Mouse (Mus musculus): ENCODE measurements around the gene Nbeal1. TPM values are rescaled to one million over a fixed set of nuclear protein-coding genes. Genes with fewer than 3 reads are reported as not detected.

Gene Nbeal1
- polyA plus RNA-seq, 1 experiment from 2014 or later: 8.0 TPM

GRCm38 (mm10) chr1:60361626-60362025 lies 181.2 kb downstream of the Nbeal1 start:
- Histone ChIP-seq H3K36me3 (ENCODE audit: control insufficient read depth, insufficient read depth, low read length) (peaks cover 20% of the 10 kb centered on the region), H3K4me3 (ENCODE audit: low read depth, low read length) (no peak overlapping the region), H3K4me2 (ENCODE audit: low read length) (no peak overlapping the region), H3K9ac (ENCODE audit: low read length) (no peak overlapping the region), H3K9me3 (ENCODE audit: control insufficient read depth, low read length) (no peaks in the 10 kb centered on the region), H3K27me3 (replicated peaks; ENCODE audit: control insufficient read depth, insufficient read depth, low read length) (no peaks in the 10 kb centered on the region), H3K4me1 (replicated peaks; ENCODE audit: control insufficient read depth, insufficient read depth, low read length) (no peaks in the 10 kb centered on the region), H3K27ac (ENCODE audit: low read depth) (no peak overlapping the region)
- 90% methylated on average over 1 of the region's 1 CpGs for WGBS
- DNase-seq (ENCODE audit: low spot score) (no peak), ATAC-seq (replicated peaks; ENCODE audit: low FRiP score, low TSS enrichment, low read depth) (no peak)

- 96% methylated on average over 1 of the region's 1 CpGs for WGBS
- DNase-seq (ENCODE audit: low spot score) (no peak), ATAC-seq (replicated peaks; ENCODE audit: low FRiP score, low TSS enrichment, low read depth) (no peak)
- Histone ChIP-seq H3K4me2 (ENCODE audit: low read length) (no peak overlapping the region), H3K27ac (ENCODE audit: low read depth) (no peak overlapping the region), H3K9ac (ENCODE audit: low read length) (no peak overlapping the region), H3K4me1 (replicated peaks; ENCODE audit: control insufficient read depth, insufficient read depth, low read length) (no peaks in the 10 kb centered on the region), H3K9me3 (ENCODE audit: control insufficient read depth, low read length) (no peaks in the 10 kb centered on the region), H3K36me3 (ENCODE audit: control insufficient read depth, insufficient read depth, low read length) (peaks cover 50% of the 10 kb centered on the region), H3K4me3 (ENCODE audit: low read depth, low read length) (no peak overlapping the region), H3K27me3 (replicated peaks; ENCODE audit: control insufficient read depth, insufficient read depth, low read length) (no peaks in the 10 kb centered on the region)
Observed at GRCm38 (mm10) chr1:60376556-60376955, 196.2 kb downstream of the Nbeal1 start.

- Histone ChIP-seq H3K9ac (ENCODE audit: low read length) (no peak overlapping the region), H3K4me1 (replicated peaks; ENCODE audit: control insufficient read depth, insufficient read depth, low read length) (no peaks in the 10 kb centered on the region), H3K4me3 (ENCODE audit: low read depth, low read length) (no peak overlapping the region), H3K27ac (ENCODE audit: low read depth) (no peak overlapping the region), H3K36me3 (ENCODE audit: control insufficient read depth, insufficient read depth, low read length) (peaks cover 33% of the 10 kb centered on the region), H3K4me2 (ENCODE audit: low read length) (no peak overlapping the region), H3K9me3 (ENCODE audit: control insufficient read depth, low read length) (no peaks in the 10 kb centered on the region), H3K27me3 (replicated peaks; ENCODE audit: control insufficient read depth, insufficient read depth, low read length) (no peaks in the 10 kb centered on the region)
- no peak for DNase-seq (ENCODE audit: low spot score)
- WGBS: 93% methylated on average over 3 of the region's 3 CpGs
- ATAC-seq (replicated peaks; ENCODE audit: low FRiP score, low TSS enrichment, low read depth): no peak
Observed at GRCm38 (mm10) chr1:60381910-60382309, 201.5 kb downstream of the Nbeal1 start.

Other genes starting within 250 kb of the Nbeal1 start
- gene Ica1l, start 137.4 kb upstream of the Nbeal1 start, polyA plus RNA-seq (2014; fragmentation: Nextera tagmentation; extraction: Ambion mirVana): 0.80 and 1.9 TPM in 2 replicates
- gene Carf, start 82.4 kb upstream of the Nbeal1 start, polyA plus RNA-seq (2014; fragmentation: Nextera tagmentation; extraction: Ambion mirVana): 6.7 and 7.7 TPM in 2 replicates
- gene Wdr12, start 82.0 kb upstream of the Nbeal1 start, polyA plus RNA-seq (2014; fragmentation: Nextera tagmentation; extraction: Ambion mirVana): 51.8 and 60.2 TPM in 2 replicates
- gene Cyp20a1, start 162.7 kb downstream of the Nbeal1 start, polyA plus RNA-seq (2014; fragmentation: Nextera tagmentation; extraction: Ambion mirVana): 12.0 and 18.7 TPM in 2 replicates
- gene Abi2, start 229.0 kb downstream of the Nbeal1 start, polyA plus RNA-seq (2014; fragmentation: Nextera tagmentation; extraction: Ambion mirVana): 19.4 and 28.0 TPM in 2 replicates